Mouse (Mus musculus) limb, embryonic 15.5 days (tissue): ENCODE results near the gene Nfkb1. TPM values are rescaled to one million over a fixed set of nuclear protein-coding genes. Genes with fewer than 3 reads are reported as not detected.

Experiments
- ATAC-seq: fragments of 200-750 bp; cut with Nextera tagmentation; 2 replicates; pipeline ENCODE4 v1.8.0; 2017; ENCODE audit warnings: low read depth, moderate TSS enrichment; ENCODE audit not compliant: insufficient number of reproducible peaks, low FRiP score, low TSS enrichment
- H3K27ac ChIP-seq: fragments of 300-500 bp; sonication (generic); 2 replicates; pipeline ENCODE4 v1.5.1; 2015; ENCODE audit warnings: moderate library complexity, mild to moderate bottlenecking, inconsistent platforms
- H3K27me3 ChIP-seq: fragments of 300-500 bp; sonication (generic); 2 replicates; pipeline ENCODE4 v1.6.1; 2015; ENCODE audit warnings: inconsistent platforms
- H3K36me3 ChIP-seq: fragments of 300-500 bp; sonication (generic); 2 replicates; pipeline ENCODE4 v1.6.1; 2015; ENCODE audit warnings: inconsistent platforms
- H3K4me1 ChIP-seq: fragments of 300-500 bp; sonication (generic); 2 replicates; pipeline ENCODE4 v1.6.1; 2015; ENCODE audit warnings: inconsistent platforms
- H3K4me2 ChIP-seq: fragments of 300-500 bp; sonication (generic); 2 replicates; pipeline ENCODE4 v1.6.1; 2015; ENCODE audit warnings: mild to moderate bottlenecking, inconsistent platforms
- H3K4me3 ChIP-seq: fragments of 300-500 bp; sonication (generic); 2 replicates; pipeline ENCODE4 v1.5.1; 2015; ENCODE audit warnings: mild to moderate bottlenecking, inconsistent platforms
- H3K9ac ChIP-seq: fragments of 300-500 bp; sonication (generic); 2 replicates; pipeline ENCODE4 v1.6.1; 2015; ENCODE audit warnings: inconsistent platforms
- H3K9me3 ChIP-seq: fragments of 300-500 bp; sonication (generic); 2 replicates; pipeline ENCODE4 v1.6.1; 2016; ENCODE audit warnings: inconsistent platforms
- WGBS: fragments of 180-500 bp; shearing (Covaris S2); methylation state at CpG from one replicate; pipeline ENCODE4 v1.1.7; 2015; 5-methylcytosine and 5-hydroxymethylcytosine counted together
- polyA plus RNA-seq: library from polyadenylated mRNA; unstranded; fragments of >200 nt; fragmentation: Nextera tagmentation; extraction: Ambion mirVana; gene quantifications from 2 replicates; pipeline ENCODE4 v1.2.1, GENCODE M21; 2015

Gene Nfkb1
- polyA plus RNA-seq, 1 experiment from 2014 or later: 18.8 TPM

DNA sequence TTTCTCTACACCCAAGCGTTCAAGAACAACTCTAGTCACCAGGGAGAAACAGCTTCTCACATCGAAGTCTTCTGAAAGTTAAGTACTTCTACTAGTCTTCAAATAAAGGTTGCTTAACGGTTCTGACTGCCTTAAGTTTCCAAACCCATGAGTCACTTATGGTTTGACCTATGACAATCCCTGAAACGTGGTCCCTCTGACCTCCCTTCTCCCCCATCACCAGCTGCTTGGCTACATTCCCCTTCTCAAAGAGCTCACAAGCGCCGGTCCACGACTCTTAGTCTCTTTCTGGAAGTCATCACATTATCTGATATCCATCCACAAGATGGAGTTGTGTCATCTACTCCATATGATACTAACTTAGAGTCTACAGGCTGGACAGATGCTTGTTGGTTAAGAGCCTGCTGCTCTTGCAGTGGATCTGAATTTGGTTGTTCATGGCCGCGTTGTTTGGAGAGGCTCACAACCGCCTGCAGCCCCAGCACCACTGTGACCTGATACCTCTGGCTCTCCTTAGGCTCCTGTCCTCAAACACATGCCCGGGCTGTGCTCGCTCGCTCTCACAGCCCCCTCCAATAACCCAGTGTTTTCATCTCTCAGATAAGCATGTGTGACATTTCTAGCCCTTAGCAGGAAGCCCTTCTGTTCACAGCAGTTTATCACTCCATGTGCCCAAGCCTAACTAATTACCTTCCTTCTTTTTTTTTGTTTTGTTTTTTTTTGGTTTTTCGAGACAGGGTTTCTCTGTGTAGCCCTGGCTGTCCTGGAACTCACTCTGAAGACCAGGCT is 55.5 kb downstream of the Nfkb1 start:
- Histone ChIP-seq H3K36me3 (peaks cover 10% of the 10 kb centered on the region), H3K4me3 (no peak overlapping the region), H3K27me3 (no peaks in the 10 kb centered on the region), H3K4me2 (no peak overlapping the region), H3K9ac (no peak overlapping the region), H3K9me3 (no peaks in the 10 kb centered on the region), H3K27ac (no peak overlapping the region), H3K4me1 (no peaks in the 10 kb centered on the region)
- no peak for ATAC-seq
- WGBS: 72% methylated on average over 14 of the region's 14 CpGs

DNA sequence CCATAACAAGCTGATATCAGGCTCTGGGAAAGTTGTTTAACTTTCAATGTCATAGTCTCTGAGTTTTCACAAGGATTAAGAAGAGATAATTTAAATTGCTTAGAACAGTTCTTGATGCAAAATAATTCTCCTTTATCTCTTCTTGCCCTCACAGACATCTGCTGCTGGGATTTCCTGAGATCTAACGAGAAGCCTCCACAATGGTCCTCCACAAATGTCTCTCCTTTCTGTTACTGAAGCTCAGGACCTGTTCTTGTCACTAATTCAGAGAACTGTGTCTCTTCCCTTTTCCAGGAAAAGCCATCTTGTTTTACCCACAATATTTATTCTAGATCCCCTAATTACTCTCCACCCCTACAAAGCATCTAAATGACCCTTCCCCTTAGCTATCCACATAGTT is 56.3 kb downstream of the Nfkb1 start:
- Histone ChIP-seq H3K27ac (no peak overlapping the region), H3K9me3 (no peaks in the 10 kb centered on the region), H3K9ac (no peak overlapping the region), H3K4me2 (no peak overlapping the region), H3K27me3 (no peaks in the 10 kb centered on the region), H3K36me3 (peaks cover 5% of the 10 kb centered on the region; the same call in 1 of the 2 replicates), H3K4me1 (no peaks in the 10 kb centered on the region), H3K4me3 (no peak overlapping the region)
- ATAC-seq: no peak
- WGBS: 95% methylated on average over 1 of the region's 1 CpGs

GRCm38 (mm10) chr3:135634275-135634674 is 57.1 kb downstream of the Nfkb1 start:
- 83% methylated on average over 3 of the region's 3 CpGs for WGBS
- Histone ChIP-seq H3K4me1 (no peaks in the 10 kb centered on the region), H3K27me3 (no peaks in the 10 kb centered on the region), H3K9ac (no peak overlapping the region), H3K27ac (no peak overlapping the region), H3K4me3 (no peak overlapping the region), H3K4me2 (no peak overlapping the region), H3K36me3 (peaks cover 2% of the 10 kb centered on the region; the same call in 1 of the 2 replicates), H3K9me3 (no peaks in the 10 kb centered on the region)
- ATAC-seq: no peak

- Histone ChIP-seq H3K27ac (no peak overlapping the region), H3K4me3 (no peak overlapping the region), H3K36me3 (peaks cover 9% of the 10 kb centered on the region; the same call in 1 of the 2 replicates), H3K27me3 (no peaks in the 10 kb centered on the region), H3K4me2 (no peak overlapping the region), H3K9ac (no peak overlapping the region), H3K4me1 (no peaks in the 10 kb centered on the region), H3K9me3 (no peaks in the 10 kb centered on the region)
- ATAC-seq: no peak
- 49% methylated on average over 4 of the region's 4 CpGs for WGBS
Measured at GRCm38 (mm10) chr3:135631856-135632255, 59.5 kb downstream of the Nfkb1 start.

GRCm38 (mm10) chr3:135631096-135631457 is 60.3 kb downstream of the Nfkb1 start:
- Histone ChIP-seq H3K36me3 (peaks cover 15% of the 10 kb centered on the region; the same call in 1 of the 2 replicates), H3K4me1 (no peaks in the 10 kb centered on the region), H3K27ac (no peak overlapping the region), H3K4me2 (no peak overlapping the region), H3K9ac (no peak overlapping the region), H3K9me3 (no peaks in the 10 kb centered on the region), H3K4me3 (no peak overlapping the region), H3K27me3 (no peaks in the 10 kb centered on the region)
- no peak for ATAC-seq
- 63% methylated on average over 10 of the region's 10 CpGs for WGBS

GRCm38 (mm10) chr3:135630430-135631095 is 60.8 kb downstream of the Nfkb1 start:
- ATAC-seq: no peak

DNA sequence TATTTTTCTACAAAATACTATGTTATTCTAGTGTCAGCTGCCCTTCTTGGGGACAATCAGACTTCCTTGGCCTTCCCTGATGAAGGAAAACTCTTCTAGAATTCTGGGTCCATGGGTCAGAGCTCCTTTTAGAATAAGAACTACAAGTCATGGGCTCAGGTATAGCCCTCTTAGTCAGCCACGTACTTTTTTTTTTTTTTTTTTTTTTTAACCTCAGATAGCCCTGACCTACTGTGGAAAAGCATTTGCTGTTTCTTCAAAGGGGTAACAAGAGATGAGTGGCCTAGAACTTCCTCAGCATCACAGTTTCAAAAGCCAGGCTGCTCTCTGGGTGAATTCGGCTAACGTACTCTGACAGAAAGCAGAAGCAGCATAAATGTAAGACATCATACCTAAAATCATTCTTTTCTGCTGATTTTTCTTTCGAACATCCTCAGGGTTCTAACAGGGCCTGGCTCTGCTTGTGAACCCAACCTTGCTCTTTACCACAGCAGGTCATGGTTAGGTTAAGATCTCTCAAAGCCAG is 61.5 kb downstream of the Nfkb1 start:
- Histone ChIP-seq H3K4me2 (no peak overlapping the region), H3K4me3 (no peak overlapping the region), H3K27me3 (no peaks in the 10 kb centered on the region), H3K9me3 (no peaks in the 10 kb centered on the region), H3K9ac (no peak overlapping the region), H3K4me1 (no peaks in the 10 kb centered on the region), H3K36me3 (peaks cover 22% of the 10 kb centered on the region), H3K27ac (no peak overlapping the region)
- 93% methylated on average over 4 of the region's 4 CpGs for WGBS
- ATAC-seq: no peak

More at GRCm38 (mm10) chr3:135630430-135631095, 60.8 kb downstream of the Nfkb1 start:
- Histone ChIP-seq H3K9me3 (no peaks in the 10 kb centered on the region), H3K4me1 (no peaks in the 10 kb centered on the region), H3K4me2 (no peak overlapping the region), H3K9ac (no peak overlapping the region), H3K27me3 (no peaks in the 10 kb centered on the region), H3K4me3 (no peak overlapping the region), H3K27ac (no peak overlapping the region), H3K36me3 (peaks cover 15% of the 10 kb centered on the region; the same call in 1 of the 2 replicates)
- 79% methylated on average over 21 of the region's 21 CpGs for WGBS

DNA sequence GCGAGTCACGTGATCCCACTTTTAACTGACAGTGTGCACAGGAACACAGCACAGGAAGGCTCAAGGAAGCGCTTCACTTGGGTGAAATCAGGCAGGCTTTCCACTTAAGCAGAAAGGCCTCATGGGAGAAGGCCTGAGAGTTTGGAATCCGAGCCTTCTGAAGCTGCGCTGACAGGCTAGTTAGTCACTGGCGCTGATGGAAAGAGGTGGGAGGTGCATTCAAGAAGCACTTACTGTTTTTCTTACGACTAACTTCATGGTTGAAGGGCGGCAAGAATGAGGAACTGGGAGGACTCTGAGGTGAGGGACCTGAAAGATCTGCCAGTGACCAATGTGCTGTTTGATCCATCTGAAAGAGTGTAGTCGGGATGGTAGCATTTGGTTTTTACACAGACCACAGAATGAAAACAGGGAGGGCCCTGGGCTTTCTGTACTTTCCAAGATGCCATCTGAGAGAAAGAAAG is 62.6 kb downstream of the Nfkb1 start:
- no peaks in the 10 kb centered on the region for H3K9me3 ChIP-seq
- no peak overlapping the region for H3K4me3 ChIP-seq
- WGBS: 77% methylated on average over 9 of the region's 9 CpGs
- no peaks in the 10 kb centered on the region for H3K4me1 ChIP-seq
- H3K9ac ChIP-seq: no peak overlapping the region
- H3K36me3 ChIP-seq: peaks cover 33% of the 10 kb centered on the region
- no peak overlapping the region; the same call in 1 of the 2 replicates for H3K27ac ChIP-seq
- H3K4me2 ChIP-seq: no peak overlapping the region
- H3K27me3 ChIP-seq: no peaks in the 10 kb centered on the region
- ATAC-seq: no peak

DNA sequence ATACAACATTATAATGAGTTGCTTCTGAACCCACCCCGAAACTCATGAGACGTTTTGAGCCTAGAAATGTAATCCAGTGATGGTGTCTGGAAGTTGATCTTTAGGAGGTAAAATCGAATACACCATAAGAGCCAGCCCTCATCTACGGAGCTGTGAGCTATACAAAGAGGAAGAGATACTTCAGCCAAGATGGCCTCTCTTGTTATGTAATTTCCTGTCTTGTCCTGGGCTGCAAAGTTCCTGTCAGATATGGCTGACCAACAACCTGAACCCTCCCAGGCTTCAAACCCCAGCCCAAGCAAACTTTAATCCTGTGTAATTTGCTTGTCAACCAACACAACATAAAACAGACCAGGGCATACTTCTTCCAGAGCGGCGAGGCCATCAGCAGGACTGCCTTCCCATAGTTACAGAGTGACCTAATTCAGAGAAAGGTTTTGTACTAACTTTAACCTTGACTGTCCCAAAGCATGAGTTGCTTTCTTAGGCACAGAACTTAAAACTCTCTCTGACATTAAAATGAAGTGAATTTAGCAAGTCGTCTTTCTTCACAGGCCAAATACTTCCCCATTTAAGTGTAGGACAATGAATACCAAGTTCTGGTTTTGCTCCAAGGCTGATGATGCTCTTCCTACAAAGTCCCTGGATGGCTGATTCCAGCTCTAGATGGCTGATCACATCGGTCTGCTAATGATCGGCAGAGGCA is 63.2 kb downstream of the Nfkb1 start:
- H3K9me3 ChIP-seq: no peaks in the 10 kb centered on the region
- no peak for ATAC-seq

GRCm38 (mm10) chr3:135625290-135625689 is 66.1 kb downstream of the Nfkb1 start:
- no peak overlapping the region for H3K9ac ChIP-seq
- no peak overlapping the region for H3K4me3 ChIP-seq
- no peak overlapping the region for H3K4me2 ChIP-seq
- WGBS: 87% methylated on average over 2 of the region's 2 CpGs
- H3K27ac ChIP-seq: no peak overlapping the region
- H3K9me3 ChIP-seq: no peaks in the 10 kb centered on the region
- peaks cover 36% of the 10 kb centered on the region for H3K36me3 ChIP-seq
- no peaks in the 10 kb centered on the region for H3K4me1 ChIP-seq
- H3K27me3 ChIP-seq: no peaks in the 10 kb centered on the region
- ATAC-seq: no peak

More for the DNA sequence above, 63.2 kb downstream of the Nfkb1 start:
- no peak overlapping the region for H3K9ac ChIP-seq
- H3K27me3 ChIP-seq: no peaks in the 10 kb centered on the region
- WGBS: 85% methylated on average over 9 of the region's 9 CpGs
- no peaks in the 10 kb centered on the region for H3K4me1 ChIP-seq
- H3K4me3 ChIP-seq: no peak overlapping the region
- H3K27ac ChIP-seq: no peak overlapping the region; the same call in 1 of the 2 replicates
- H3K36me3 ChIP-seq: peaks cover 34% of the 10 kb centered on the region
- no peak overlapping the region for H3K4me2 ChIP-seq

DNA sequence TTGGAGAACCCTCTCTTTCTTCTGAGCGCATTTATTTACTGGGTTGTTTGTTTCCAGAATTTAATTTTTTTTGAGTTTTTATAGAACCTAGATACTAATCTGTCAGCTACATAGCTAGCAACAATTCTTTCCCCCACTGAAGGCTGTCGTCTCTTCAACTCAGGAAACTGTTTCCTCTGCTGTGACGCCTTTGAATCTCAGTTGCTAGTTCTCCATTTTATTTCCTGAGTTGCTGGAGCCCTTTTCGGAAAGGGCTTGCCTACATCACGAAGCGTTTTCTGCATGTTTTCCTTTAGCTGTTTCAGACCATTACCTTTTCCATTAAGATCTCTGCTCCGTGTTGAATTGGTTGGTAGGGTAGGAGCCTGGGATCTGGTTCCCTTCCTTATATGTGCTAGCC is 74.6 kb downstream of the Nfkb1 start:
- no peak for ATAC-seq
- H3K27me3 ChIP-seq: no peaks in the 10 kb centered on the region
- H3K4me1 ChIP-seq: no peaks in the 10 kb centered on the region
- H3K4me3 ChIP-seq: no peak overlapping the region
- H3K4me2 ChIP-seq: no peak overlapping the region
- 89% methylated on average over 7 of the region's 7 CpGs for WGBS
- H3K9ac ChIP-seq: no peak overlapping the region
- no peak overlapping the region for H3K27ac ChIP-seq
- H3K36me3 ChIP-seq: peaks cover 70% of the 10 kb centered on the region
- H3K9me3 ChIP-seq: no peaks in the 10 kb centered on the region
